Mouse (Mus musculus): ENCODE results near the gene Gdf3.
"Not testable (repeated sequence)": the region's sequence is repeated elsewhere in the genome, so short reads cannot be mapped to it uniquely, and the experiment has no call there.

Gene Gdf3

DNA sequence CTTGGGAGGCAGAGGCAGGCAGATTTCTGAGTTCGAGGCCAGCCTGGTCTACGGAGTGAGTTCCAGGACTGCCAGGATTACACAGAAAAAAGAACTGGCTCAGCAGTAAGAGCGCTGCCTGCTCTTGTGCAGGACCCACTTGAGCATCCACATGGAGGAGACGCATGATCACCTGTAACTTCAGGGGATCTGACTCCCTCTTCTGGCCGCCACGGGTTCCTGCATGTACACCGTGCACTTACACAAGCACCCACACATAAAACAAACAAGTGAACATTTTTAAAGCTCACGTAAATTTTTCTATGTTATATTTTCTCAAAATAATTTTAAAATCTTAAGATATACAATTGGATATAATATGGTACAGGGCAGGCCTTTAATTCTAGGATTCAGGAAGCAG is 4.4 kb downstream of the Gdf3 start:
- peak in 1 of 2 experiments; percentile 30 for DNase-seq (ENCODE audit: low spot score in 2 of 2)

DNA sequence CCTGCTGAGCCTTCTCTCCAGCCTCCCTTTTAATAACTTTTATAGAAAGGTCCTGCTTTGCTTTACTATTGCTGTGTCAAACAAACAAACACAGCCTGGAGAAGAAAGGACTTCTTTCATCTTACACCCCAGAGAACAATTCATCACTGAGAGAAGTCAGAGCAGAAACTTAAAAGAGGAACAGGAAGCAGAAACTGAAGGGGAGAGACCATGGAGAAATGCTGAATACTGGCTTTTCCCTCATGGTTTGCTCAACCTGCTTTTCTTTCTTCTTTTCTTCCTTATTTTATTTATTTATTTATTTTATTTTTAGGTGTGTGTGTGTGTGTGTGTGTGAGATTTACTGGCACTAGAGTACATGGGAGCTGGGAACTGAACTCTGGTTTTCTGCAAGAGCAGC is 5.6 kb downstream of the Gdf3 start:
- no peak for DNase-seq (ENCODE audit: low spot score in 2 of 2)

DNA sequence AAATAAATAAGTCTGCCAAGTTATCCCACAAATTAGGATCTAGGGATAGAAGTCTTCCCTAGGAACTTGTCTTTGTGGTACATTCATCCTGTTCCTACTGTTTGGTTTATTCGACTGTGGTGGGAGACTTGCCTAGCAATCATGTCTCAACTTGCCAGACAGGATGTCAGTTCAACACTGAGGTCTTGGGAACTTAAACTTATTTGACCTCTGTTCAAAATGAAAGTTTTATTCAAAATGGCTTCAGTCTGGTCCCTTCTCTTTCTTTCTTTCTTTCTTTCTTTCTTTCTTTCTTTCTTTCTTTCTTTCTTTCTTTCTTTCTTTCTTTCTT is 6.9 kb downstream of the Gdf3 start:
- DNase-seq (ENCODE audit: low spot score in 2 of 2): peak in 1 of 2 experiments; percentile 8

DNA sequence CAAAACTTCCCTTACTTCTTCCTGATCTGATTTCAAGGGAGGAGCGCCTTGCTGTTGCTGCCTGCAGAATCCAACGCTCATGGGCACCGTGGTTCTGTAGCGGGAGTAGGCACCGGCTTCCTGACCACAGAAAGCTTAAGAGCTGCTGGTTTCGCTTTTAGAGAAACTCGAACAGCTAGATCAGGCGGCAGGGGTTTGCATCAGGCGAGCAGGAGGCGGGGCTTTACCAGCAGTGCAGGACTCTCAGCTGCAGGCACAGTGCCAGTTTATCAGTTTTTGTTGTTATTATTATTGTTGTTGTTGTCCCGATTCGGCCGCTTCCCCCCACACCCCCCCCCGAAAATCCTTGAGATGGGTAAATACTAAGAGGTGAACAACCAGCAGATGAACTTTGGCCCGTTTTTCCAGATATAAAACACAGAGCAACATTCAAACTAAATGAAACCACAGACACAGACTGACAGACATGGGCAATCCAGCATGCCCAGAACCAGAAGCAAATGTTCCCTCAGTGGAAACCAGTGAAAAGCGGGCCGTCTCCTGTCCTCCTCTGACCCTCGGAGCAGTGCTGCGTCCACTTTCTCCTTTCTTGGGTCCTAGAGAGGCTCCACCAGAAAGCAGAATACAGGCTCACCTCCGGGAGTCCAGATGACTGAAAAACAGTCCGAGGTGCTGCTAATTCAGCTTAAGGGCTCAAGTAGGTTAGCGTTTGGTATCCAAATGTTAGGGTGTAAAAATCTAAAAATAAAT is 7.5 kb downstream of the Gdf3 start, which contains the start of gene Apobec1:
Gene Apobec1 (minus strand): TSS at position 203 of the 750 bp plus-strand sequence.
- peak; percentile 73 to 83 for DNase-seq (ENCODE audit: low spot score in 2 of 2)

DNA sequence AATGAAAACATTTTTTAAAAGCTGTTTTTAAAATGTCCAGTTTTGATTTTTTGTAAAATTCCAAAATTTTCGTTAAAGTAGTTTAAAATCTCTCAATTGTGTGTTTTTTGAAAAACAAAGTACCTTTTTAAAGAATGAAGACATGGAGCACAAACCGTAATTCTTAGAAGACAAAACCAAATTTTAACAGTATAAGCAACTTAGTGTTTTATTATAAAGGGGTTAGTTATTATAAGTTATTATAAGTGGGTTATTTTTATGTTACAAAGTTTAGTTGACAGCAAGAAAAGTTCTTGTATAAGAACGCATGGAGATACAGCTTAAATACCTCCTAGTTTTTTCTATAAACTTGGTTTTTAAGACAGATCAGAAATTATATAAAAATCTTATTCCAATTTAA is 8.3 kb downstream of the Gdf3 start:
- DNase-seq (ENCODE audit: low spot score in 2 of 2): no peak

DNA sequence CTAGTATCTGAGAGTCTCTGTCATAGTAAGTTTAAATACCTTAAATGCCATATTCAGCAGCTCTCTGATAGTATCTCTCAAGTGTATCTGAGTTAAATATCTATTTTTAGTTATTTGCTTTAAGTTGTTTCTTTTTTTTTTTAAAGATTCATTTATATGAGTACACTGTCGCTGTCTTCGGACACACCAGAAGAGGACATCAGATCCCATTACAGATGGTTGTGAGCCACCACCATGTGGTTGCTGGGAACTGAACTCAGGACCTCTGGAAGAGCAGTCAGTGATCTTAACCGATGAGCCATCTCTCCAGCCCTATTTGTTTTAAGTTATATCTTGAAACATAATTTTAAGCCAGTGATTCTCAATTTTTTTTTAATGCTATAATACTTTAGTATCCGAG is 8.9 kb downstream of the Gdf3 start:
- no peak for DNase-seq (ENCODE audit: low spot score in 2 of 2)

DNA sequence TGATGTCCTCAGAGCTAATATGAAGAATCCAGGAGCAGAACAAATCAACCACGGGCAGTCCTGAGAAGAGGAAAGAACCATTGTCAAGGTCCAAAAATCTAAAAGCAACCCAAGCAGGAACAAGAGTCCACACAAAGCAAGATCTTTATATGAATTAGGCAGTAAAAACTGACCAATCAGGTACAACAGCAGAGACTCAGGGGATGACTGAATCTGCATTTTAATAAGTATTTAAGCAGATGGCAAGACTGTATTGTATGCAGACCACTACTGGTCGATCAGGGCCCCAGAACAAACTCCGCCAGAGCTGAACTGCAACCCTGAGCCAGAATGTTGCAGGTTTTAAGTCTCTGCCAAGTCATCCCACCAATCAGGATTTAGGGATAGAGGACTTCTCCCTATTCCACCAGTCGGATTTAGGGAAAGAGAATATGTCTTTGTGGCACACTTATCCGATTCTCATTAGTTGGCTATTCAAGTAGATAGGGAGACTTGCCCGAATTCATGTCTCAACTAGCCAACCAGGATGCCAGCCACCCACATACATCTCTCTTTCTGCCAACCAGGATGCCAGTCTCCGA is 9.7 kb downstream of the Gdf3 start:
- no peak for DNase-seq (ENCODE audit: low spot score in 2 of 2)

DNA sequence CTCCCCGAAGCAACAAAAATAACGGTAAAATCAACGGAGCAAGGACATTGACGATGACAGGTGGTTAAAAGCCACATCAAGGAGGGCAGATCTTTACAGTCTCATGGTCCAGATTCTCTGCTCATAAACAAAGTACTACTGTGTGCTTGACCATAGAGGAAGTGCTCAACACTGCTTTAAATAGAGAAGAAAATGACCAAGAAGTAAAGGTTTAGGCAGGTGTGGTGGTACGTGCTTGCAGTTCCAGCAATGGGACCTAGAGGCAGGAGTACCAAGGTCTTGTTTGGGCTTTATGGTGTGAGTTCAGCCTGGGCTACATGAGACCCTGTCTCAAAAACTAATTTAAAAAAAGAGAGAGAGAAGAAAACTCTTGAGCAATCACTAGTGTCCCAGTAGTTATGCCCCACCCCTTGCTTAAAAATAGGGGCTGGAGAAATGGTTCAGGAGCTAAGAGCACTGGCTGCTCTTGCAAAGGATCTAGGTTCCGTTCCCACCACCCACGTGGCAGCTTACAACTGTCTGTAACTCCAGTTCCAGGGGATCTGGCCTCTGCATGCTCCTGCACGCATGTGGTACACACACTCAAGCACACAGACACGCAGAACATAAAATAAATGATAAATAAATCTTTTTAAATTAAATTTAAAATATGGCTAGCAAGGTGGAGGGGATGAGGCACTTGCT is 10.7 kb downstream of the Gdf3 start:
- DNase-seq (ENCODE audit: low spot score in 2 of 2): peak; percentile 5 to 21

DNA sequence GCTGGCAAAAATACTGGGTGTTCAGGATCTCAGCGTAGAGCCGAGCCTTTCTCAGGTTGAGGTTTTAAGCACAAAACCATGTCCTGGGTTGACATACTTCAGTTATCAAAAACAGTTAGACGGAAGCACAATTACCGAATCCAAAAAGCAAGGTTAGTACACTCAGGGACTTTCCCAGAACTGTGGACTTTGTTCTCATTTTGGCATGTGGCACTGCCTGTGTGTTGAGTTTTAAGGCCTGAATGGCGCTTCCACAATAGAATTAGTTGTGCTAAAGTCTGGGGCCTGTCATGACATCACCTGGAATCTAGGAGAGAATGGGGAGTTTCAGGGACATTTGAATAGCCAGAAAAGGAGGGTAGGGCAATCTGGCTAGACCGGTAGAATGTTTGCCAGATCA is 11.5 kb downstream of the Gdf3 start:
- peak in 1 of 2 experiments; percentile 25 for DNase-seq (ENCODE audit: low spot score in 2 of 2)

DNA sequence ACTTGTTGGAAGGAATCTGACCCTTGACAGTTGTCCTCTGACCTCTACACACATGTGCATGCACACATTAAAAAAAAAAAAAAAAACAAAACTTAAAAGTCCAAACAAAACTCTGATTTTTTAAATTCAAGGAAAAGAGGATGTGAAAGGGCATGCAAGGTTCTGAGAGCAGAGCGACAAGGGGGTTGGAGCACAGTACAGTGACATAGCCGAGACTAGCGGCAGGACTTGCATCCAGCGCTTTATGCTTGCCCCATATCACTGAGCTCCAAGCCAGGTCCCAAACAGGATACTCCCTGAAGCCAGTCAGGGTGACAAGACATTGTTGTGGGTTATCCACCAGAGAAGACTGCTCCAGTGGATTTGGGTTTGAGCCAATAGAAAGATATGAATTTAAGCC is 11.9 kb downstream of the Gdf3 start:
- DNase-seq (ENCODE audit: low spot score in 2 of 2): no peak

DNA sequence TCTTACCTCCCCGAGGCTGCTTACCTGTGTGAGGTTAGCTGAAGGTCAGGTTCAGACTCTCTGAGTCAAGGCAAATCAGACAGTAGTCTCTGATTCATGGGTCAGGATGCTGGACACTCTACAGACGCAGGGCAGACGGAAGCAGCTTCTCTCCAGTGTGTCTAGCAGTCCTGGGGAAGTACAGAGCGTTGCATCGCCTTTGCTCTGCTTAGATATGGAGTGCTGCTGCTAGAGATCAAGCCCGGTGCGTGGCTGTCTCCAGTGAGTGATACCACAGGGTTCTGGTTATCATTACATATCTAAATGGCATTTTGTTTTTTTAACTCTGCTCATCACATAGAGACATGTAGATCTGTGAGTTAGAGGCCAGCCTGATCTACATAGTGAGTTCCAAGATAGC is 13.3 kb downstream of the Gdf3 start:
- DNase-seq (ENCODE audit: low spot score in 2 of 2): no peak

DNA sequence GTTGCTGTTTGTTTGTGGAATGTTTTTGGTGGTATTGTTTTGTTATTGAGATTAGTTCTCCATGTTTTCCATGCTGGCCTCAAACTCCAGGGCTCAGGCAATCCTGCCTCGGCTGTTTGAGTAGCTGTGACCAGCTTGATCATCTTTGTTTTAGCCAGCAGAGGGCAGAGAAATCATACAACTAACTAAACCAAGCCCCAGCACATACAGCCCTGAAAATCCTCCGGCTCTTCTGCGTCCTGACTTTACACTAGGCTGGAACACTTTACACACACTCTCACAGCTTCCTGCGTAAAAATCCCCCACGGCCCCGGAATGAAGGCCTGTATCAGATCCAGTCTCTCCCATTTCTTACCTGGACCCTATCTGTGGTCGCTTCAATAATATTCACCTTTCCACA is 14.2 kb downstream of the Gdf3 start:
- peak in 1 of 2 experiments; percentile 14 for DNase-seq (ENCODE audit: low spot score in 2 of 2)

DNA sequence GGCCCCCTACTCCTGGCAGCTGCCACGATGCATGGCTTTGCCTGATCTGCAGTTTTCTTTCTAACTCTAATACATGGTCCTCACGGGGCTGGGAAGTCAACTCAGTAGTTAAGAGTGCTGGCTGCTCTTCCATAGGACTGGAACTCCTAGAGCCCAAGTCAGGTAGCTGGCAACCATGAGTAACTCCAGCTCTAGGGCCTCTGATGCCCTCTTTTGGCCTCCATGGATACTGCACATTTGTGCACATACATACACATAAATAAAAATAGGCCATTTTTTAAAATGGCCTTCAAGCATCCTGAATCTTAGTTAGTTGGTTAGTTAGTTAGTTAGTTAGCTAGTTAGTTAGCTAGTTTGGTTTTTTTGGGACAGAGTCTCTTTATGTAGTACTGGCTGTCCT is 17.0 kb downstream of the Gdf3 start:
- no peak for DNase-seq (ENCODE audit: low spot score in 2 of 2)

DNA sequence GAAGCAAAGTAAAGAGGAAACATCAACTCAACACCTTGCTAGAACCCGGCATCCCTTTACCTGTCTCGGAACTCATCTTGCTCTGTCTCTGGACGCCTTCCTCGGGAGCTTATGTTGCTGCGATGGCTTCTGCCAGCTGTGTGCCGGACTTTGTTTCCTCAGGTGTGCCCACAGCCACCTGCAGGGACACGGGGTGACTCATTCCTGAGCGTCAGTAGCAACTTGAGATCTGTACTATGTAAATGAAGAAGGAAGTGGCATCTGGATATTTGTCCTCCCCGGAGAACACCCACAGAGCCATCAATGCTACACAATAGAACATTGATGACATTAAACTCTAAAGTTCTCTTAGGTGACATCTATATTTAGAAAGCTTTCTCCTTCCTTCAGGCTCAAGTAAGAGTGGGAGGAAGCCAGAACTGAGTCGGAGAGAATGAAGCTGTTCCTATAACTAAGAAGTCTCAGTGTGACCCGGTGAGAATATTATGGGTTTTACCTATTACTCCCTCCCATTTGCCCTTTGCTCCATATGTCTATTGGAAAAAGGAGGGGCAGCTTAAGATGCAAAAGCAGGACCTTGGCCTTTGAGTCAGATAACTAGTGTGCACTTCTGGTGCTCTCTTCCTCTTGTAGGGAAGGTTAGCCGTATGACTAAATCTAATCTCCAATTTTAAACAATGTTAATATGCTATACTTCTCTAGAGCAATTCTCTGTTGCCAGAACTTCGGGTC is 18.7 kb downstream of the Gdf3 start:
- no peak for DNase-seq (ENCODE audit: low spot score in 2 of 2)

DNA sequence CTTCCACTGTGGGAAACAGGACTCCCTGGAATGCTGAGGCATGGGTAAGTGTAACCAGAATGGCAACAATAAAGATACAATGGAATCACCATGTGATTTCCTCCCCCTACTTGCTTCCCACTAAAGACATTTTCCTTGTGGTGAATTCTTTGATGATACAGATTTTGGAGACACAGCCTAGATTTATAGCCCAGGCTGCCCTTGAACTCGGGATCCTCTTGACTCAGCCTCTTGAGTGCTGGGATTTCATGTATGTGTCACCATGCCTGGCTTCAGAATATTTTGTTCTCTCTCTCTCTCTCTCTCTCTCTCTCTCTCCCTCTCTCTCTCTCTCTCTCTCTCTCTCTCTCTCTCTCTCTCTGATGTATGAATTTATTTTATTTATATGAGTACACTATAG is 30.8 kb downstream of the Gdf3 start:
- DNase-seq (ENCODE audit: low spot score in 2 of 2): no peak

DNA sequence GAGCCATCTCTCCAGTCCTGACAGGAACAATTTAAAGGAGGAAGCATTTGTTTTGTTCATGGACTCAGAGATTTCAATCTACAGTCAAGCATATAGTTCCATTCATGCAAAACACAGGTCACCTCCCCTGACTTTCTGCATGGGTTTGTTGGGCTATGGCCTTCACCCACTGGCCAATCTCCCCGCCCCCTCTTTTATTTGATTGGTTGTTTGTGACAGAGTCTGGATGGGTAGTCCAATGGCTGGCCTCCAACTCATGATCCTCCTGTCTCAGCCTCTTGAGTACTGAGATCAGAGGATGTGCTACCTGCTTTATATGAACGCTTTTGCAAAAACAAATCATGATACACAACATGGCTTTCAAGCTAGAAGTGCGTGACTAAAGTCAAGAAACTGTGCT is 32.9 kb downstream of the Gdf3 start:
- DNase-seq (ENCODE audit: low spot score in 2 of 2): no peak

DNA sequence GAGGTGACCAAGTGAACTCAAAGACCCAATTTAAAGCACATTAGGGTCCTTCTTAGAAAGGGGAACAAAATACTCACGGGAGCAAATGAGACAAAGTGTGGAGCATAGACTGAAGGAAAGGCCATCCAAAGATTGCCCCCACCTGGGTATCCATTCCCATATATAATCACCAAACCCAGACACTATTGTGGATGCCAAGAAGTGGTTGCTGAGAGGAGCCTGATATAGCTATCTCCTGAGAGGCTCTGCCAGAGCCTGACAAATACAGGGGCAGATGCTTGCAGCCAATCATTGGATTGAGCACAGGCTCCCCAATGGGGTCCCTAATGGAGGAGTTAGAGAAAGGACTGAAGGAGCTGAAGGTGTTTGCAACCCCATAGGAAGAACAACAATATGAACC is 34.9 kb downstream of the Gdf3 start:
- DNase-seq (ENCODE audit: low spot score in 2 of 2): not testable (repeated sequence)

DNA sequence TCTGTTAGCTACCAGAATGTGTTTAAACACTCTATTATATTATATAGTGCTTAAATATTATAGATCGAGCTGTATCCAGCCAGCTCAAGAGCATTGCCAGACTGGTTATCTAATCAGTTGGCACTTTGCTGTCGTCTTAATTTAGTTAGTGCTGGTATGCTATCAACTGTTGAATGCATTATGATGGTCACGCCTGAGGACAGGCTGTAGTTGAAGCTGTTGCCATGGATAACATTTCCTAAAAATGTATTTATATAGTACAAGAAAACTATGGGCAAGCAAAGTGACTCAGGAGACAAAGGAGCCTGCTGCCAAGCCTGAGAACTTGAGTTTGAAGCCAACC is 38.3 kb downstream of the Gdf3 start:
- DNase-seq (ENCODE audit: low spot score in 2 of 2): no peak

DNA sequence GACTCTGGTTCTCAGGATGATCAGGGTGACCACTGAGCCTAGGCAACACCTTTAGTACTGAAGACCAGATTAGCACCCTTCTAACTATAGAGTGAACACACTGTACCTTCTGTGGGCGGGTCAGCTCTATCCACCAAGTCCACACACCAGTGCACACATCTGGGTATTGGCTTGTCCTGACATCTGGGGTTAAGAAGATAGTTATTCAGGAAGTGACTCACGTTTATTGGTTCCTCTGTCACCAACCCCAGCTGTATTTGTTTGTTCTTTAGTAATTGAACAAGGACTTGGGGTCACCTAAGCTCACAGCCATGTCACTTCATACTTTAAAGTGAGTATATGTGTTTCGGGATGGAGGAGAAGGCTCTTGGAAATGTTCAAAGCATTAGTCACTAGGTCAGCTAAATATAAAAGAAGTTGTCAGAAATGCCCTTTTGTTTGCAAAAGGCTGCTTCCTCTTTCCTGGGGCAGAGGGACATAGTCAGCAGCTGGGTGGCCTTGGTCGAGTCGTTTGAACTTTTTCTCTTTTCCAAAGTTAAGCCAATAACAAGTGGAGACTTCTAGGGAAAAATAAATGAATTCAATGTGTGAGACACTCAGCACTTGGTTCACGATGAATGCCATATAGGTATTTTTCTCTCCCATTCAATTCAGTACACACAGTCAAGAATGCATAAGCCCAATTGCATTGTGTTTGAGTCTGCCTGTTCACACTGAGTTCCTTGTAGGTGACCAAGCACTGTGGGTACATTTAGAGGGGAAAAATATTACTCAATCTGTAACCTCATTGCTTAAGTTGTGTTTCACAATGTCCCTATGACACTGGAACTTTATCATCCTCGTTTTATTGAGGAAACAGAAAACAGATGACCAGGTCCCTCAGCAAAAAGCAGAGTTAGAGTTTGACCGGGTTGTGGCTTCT is 38.9 kb downstream of the Gdf3 start:
- peak in 1 of 2 experiments; percentile 33 for DNase-seq (ENCODE audit: low spot score in 2 of 2)

DNA sequence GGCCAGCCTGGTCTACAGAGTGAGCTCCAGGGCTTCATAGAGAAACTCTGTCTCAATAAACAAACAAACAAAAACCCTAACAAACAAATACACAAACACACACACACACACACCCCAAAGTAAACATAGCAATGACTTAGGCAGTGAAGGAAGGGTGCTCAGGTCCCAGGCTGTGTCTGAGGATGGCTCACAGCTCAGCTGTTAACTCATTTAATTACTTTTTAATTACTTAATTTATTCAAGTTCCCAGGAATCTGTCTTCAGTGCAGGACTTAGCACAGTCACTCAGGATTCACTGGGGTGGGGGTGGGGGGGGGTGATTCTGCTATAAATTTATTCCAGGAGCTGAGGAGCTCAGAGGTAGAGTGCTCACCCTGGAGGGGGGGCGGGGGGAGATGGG is 40.1 kb downstream of the Gdf3 start:
- DNase-seq (ENCODE audit: low spot score in 2 of 2): no peak

DNA sequence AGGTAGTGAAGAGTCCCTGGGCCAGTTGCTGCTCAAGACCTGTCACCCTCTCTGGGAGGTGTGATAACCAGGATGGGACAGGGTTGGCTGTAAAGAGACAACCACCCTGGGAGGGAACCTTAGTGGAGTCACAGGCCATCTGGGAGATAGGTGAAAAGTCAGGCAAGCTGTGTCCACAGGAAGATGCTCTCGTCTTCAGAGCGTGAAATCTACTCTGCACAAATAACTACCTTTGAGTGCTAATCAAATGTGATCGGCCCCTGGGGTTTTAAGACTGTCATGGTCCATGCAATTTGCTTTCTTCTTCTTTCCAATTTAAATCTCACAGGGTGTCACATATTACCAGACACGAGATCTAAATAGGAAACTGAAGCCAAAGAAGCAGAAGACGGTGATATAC is 40.8 kb downstream of the Gdf3 start:
- no peak for DNase-seq (ENCODE audit: low spot score in 2 of 2)

Data from natural killer cell, adult 2 months (primary cell).